Mouse (Mus musculus): ENCODE data around the gene Rgma.

DNA sequence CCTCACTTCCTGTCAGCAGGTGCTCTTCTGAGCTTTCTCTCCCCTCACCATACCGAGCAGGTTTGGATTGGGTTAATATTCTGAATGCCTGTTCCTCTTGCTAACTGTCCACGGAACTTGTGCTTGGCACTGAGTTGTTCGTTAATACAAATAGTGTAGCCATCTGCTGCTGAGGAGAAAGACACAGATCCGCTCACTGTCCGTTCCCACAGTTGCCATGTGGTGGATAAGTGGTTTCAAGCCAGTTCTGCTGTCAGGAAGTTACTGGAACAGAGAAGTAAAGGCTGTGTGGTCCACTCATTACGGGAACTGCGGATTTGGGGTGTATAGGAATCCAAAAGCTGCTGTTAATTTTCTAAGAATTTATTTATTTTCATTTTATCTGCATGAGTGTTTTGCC is 7.5 kb downstream of the Rgma start:
- TF ChIP-seq POLR2A (IDR thresholded peaks at IDR 0.05; ENCODE audit: borderline replicate concordance, insufficient read depth, low read length) (no peak), CTCF (IDR thresholded peaks at IDR 0.05; ENCODE audit: borderline replicate concordance, insufficient read depth, low read depth, low read length) (no peak)

Measured in cerebellum, adult 2 months (tissue).